Mouse (Mus musculus) MEL (cell line): ENCODE results near the gene Sik1. TPM values are rescaled to one million over a fixed set of nuclear protein-coding genes. Genes with fewer than 3 reads are reported as not detected.

Experiments
- DNase-seq: peaks from one replicate; pipeline ENCODE4 v3.0.0; 2011; ENCODE audit warnings: low read depth, low spot score
- H3K27ac ChIP-seq: 2 replicates; pipeline ENCODE4 v1.5.1; 2012; ENCODE audit warnings: low read depth, mild to moderate bottlenecking, control low read depth, low read length, moderate library complexity; ENCODE audit not compliant: control insufficient read depth
- H3K27me3 ChIP-seq, 2 experiments: fragments of 150-350 bp in 1 of 2; sonication (generic) in 1 of 2; 2 replicates each; pipeline ENCODE4 v1.6.1; 2012; ENCODE audit warnings: low read length in 2 of 2, mild to moderate bottlenecking in 2 of 2, improper control_type of control experiment in 1 of 2, moderate library complexity in 1 of 2; ENCODE audit not compliant: insufficient read depth in 2 of 2, control insufficient read depth in 1 of 2
- H3K36me3 ChIP-seq, 2 experiments: 2 replicates each; pipeline ENCODE4 v1.6.1; 2012 to 2014; ENCODE audit warnings: low read length in 2 of 2, improper control_type of control experiment in 1 of 2, inconsistent platforms in 1 of 2, mild to moderate bottlenecking in 1 of 2; ENCODE audit not compliant: insufficient read depth in 2 of 2, control insufficient read depth in 1 of 2
- H3K4me1 ChIP-seq, 2 experiments: fragments of 150-350 bp in 1 of 2; sonication (generic) in 1 of 2; 2 replicates each; pipeline ENCODE4 v1.6.1; 2012; ENCODE audit warnings: low read length in 2 of 2, improper control_type of control experiment in 1 of 2, mild to moderate bottlenecking in 1 of 2; ENCODE audit not compliant: insufficient read depth in 2 of 2, control insufficient read depth in 1 of 2
- H3K4me3 ChIP-seq, 2 experiments: fragments of 150-350 bp in 1 of 2; sonication (generic) in 1 of 2; 2 replicates each; pipeline ENCODE4 v1.5.1; 2012; ENCODE audit warnings: low read depth in 2 of 2, low read length in 2 of 2, mild to moderate bottlenecking in 2 of 2, moderate library complexity in 2 of 2, control low read depth in 1 of 2, improper control_type of control experiment in 1 of 2; ENCODE audit not compliant: control insufficient read depth in 1 of 2, insufficient read depth in 1 of 2
- H3K79me2 ChIP-seq: 2 replicates; pipeline ENCODE4 v1.6.1; 2012; ENCODE audit warnings: mild to moderate bottlenecking, low read length, moderate library complexity; ENCODE audit not compliant: control insufficient read depth, poor library complexity, insufficient read depth
- H3K9ac ChIP-seq: 2 replicates; pipeline ENCODE4 v1.6.1; 2012; ENCODE audit warnings: low read depth, mild to moderate bottlenecking, control low read depth, low read length, moderate library complexity; ENCODE audit not compliant: control insufficient read depth, poor library complexity, severe bottlenecking
- H3K9me3 ChIP-seq: fragments of 150-350 bp; sonication (generic); replicated peaks from 2 replicates; pipeline ENCODE4 v1.6.1; 2012; ENCODE audit warnings: mild to moderate bottlenecking, low read length, improper control_type of control experiment, moderate library complexity; ENCODE audit not compliant: insufficient read depth
- BHLHE40 ChIP-seq: IDR thresholded peaks from 2 replicates; pipeline ENCODE4 v1.6.1; 2012; ENCODE audit warnings: low read depth, mild to moderate bottlenecking, inconsistent platforms, low read length, improper control_type of control experiment, borderline replicate concordance
- CTCF ChIP-seq, 3 experiments: IDR thresholded peaks in 2 of 3; conservative IDR thresholded peaks in 1 of 3; 2 replicates each; pipeline ENCODE4 v1.5.1; 2011 to 2012; ENCODE audit warnings: low read length in 3 of 3, low read depth in 2 of 3, mild to moderate bottlenecking in 2 of 3, improper control_type of control experiment in 1 of 3, inconsistent platforms in 1 of 3, mixed read lengths in 1 of 3, moderate library complexity in 1 of 3; ENCODE audit not compliant: control insufficient read depth in 1 of 3, insufficient read depth in 1 of 3, poor library complexity in 1 of 3, severe bottlenecking in 1 of 3
- GABPA ChIP-seq: IDR thresholded peaks from 2 replicates; pipeline ENCODE4 v1.6.1; 2012; ENCODE audit warnings: low read depth, mild to moderate bottlenecking, inconsistent platforms, low read length, improper control_type of control experiment, moderate library complexity
- JUND ChIP-seq: IDR thresholded peaks from 2 replicates; pipeline ENCODE4 v1.6.1; 2011; ENCODE audit warnings: low read depth, mild to moderate bottlenecking, improper control_type of control experiment, low read length
- KAT2A ChIP-seq: conservative IDR thresholded peaks from 2 replicates; pipeline ENCODE4 v1.6.1; 2012; ENCODE audit warnings: low read depth, low read length, improper control_type of control experiment, inconsistent platforms
- MAX ChIP-seq: IDR thresholded peaks from 2 replicates; pipeline ENCODE4 v1.6.1; 2011; ENCODE audit warnings: low read length, improper control_type of control experiment
- MYC ChIP-seq: IDR thresholded peaks from 2 replicates; pipeline ENCODE4 v1.6.1; 2011; ENCODE audit warnings: low read depth, mild to moderate bottlenecking, low read length, improper control_type of control experiment, moderate library complexity
- NELFE ChIP-seq: IDR thresholded peaks from 2 replicates; pipeline ENCODE4 v1.6.1; 2011; ENCODE audit warnings: low read depth, low read length, improper control_type of control experiment
- POLR2AphosphoS2 ChIP-seq: IDR thresholded peaks from 2 replicates; pipeline ENCODE4 v1.6.1; 2011; ENCODE audit warnings: low read length, improper control_type of control experiment
- TBP ChIP-seq: IDR thresholded peaks from 2 replicates; pipeline ENCODE4 v1.8.0; 2011; ENCODE audit warnings: low read depth, low read length, improper control_type of control experiment
- UBTF ChIP-seq: IDR thresholded peaks from 2 replicates; pipeline ENCODE4 v1.6.1; 2012; ENCODE audit warnings: low read depth, mild to moderate bottlenecking, inconsistent platforms, low read length, improper control_type of control experiment, moderate library complexity, borderline replicate concordance; ENCODE audit not compliant: insufficient read depth
- USF2 ChIP-seq, 2 experiments: IDR thresholded peaks; 2 replicates each; pipeline ENCODE4 v1.6.1; 2011 to 2012; ENCODE audit warnings: improper control_type of control experiment in 2 of 2, low read length in 2 of 2, borderline replicate concordance in 1 of 2, inconsistent platforms in 1 of 2, low read depth in 1 of 2, mild to moderate bottlenecking in 1 of 2; ENCODE audit not compliant: insufficient read depth in 1 of 2
- ZMIZ1 ChIP-seq: IDR thresholded peaks from 2 replicates; pipeline ENCODE4 v1.6.1; 2012; ENCODE audit warnings: low read depth, mild to moderate bottlenecking, inconsistent platforms, low read length, improper control_type of control experiment, moderate library complexity
- polyA plus RNA-seq, 2 experiments: library from polyadenylated mRNA; stranded (reverse) in 1 of 2; unstranded in 1 of 2; fragments of >175 nt in 1 of 2; fragments of >200 nt in 1 of 2; gene quantifications; 2 replicates each; pipeline versions ENCODE4 v1.2.1 to v1.2.4; 2012; ENCODE audit warnings: low replicate concordance in 2 of 2, low read depth in 1 of 2; ENCODE audit not compliant: insufficient read length in 2 of 2, insufficient read depth in 1 of 2, missing spikeins in 1 of 2
- total RNA-seq: library from RNA; depleted of rRNA; stranded (reverse); fragments of 300-350 nt; gene quantifications from 2 replicates; pipeline ENCODE4 v1.2.3, GENCODE M21; 2012

Sik1 gene
- total and polyA plus RNA-seq, 3 experiments: 5.5 to 10.4 TPM; not detected in 1

DNA sequence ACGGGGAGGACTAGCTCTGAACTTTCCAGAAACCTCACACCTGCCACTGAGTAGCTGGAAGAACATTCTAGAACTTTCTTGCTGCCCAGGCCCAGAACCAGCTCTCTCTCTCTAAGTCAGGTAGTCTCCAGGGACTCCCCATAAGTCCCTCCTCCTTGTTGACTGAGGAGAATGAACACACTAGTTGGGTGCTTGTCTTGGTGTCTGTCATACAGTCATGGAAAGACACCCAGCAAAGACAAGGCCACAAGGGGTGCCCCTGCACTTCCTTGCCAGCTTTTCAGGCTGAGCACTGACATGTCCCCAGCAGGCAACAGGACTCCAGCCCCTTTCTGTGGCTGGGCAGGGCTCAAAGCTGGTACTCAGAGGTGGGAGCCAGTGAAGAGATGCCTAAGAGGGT is 37.8 kb downstream of the Sik1 start:
- no peaks in the 10 kb centered on the region for H3K4me1 ChIP-seq
- H3K27ac ChIP-seq: no peak overlapping the region
- H3K79me2 ChIP-seq: no peaks in the 10 kb centered on the region

GRCm38 (mm10) chr17:31817203-31817602 is 38.4 kb downstream of the Sik1 start:
- Histone ChIP-seq H3K36me3 (no peaks in the 10 kb centered on the region), H3K79me2 (no peaks in the 10 kb centered on the region)
- TF ChIP-seq MYC: no peak
- TF ChIP-seq, all 39 proteins: peak for 0
- no peaks in the 10 kb centered on the region for H3K9me3 ChIP-seq
- H3K27ac ChIP-seq: no peak overlapping the region
- H3K4me3 ChIP-seq: no peak overlapping the region
- H3K27me3 ChIP-seq: peaks cover 5% of the 10 kb centered on the region in 2 experiments; a peak in 3 of 4 replicates
- no peak for DNase-seq
- no peak overlapping the region for H3K9ac ChIP-seq
- no peaks in the 10 kb centered on the region for H3K4me1 ChIP-seq

More for the DNA sequence above, 37.8 kb downstream of the Sik1 start:
- no peak overlapping the region for H3K4me3 ChIP-seq
- no peak for TF ChIP-seq JUND
- TF ChIP-seq TBP: no peak
- TF ChIP-seq NELFE: no peak
- TF ChIP-seq ZMIZ1: no peak
- no peak for TF ChIP-seq BHLHE40
- TF ChIP-seq MAX: no peak
- TF ChIP-seq KAT2A: no peak
- TF ChIP-seq CTCF (IDR thresholded peaks at IDR 0.05 in 2 of 3, conservative IDR thresholded peaks at IDR 0.05 in 1 of 3; ENCODE audit: control insufficient read depth in 1 of 3, insufficient read depth in 1 of 3, low read depth in 2 of 3, low read length in 3 of 3, poor library complexity in 1 of 3, severe bottlenecking in 1 of 3): no peak
- no peak for TF ChIP-seq POLR2AphosphoS2
- TF ChIP-seq UBTF: no peak
- no peaks in the 10 kb centered on the region for H3K9me3 ChIP-seq
- peaks cover 1 to 3% of the 10 kb centered on the region in 2 experiments; a peak in 2 of 4 replicates for H3K27me3 ChIP-seq
- no peaks in the 10 kb centered on the region for H3K36me3 ChIP-seq
- no peak overlapping the region for H3K9ac ChIP-seq
- DNase-seq: no peak

DNA sequence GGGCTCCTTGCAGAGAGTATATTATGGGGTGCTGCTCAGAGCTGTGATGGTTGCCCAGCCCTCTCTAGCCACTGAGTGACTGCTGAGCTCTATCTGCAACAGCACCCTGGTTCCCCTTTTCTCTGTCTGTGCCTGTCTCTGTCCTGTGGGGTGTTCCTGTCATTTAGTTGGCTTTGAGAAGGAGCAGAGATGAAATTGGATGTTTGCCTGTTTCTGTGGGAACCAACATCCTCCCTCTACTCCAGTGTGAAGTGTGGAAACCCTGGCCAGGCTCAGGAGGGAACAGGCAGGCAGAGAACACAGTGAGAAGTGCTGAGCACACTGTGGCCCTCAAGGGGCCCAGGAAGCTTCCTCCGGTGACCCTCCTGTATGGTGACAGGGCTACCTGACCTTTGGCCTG is 40.8 kb downstream of the Sik1 start:
- Histone ChIP-seq H3K27ac (no peak overlapping the region), H3K4me3 (no peak overlapping the region), H3K36me3 (no peaks in the 10 kb centered on the region), H3K9ac (no peak overlapping the region), H3K9me3 (no peaks in the 10 kb centered on the region), H3K27me3 (peaks cover 5% of the 10 kb centered on the region in 2 experiments; a peak in 3 of 4 replicates), H3K4me1 (no peaks in the 10 kb centered on the region), H3K79me2 (no peaks in the 10 kb centered on the region)
- no peak for TF ChIP-seq USF2 (IDR thresholded peaks at IDR 0.05; ENCODE audit: borderline replicate concordance in 1 of 2, insufficient read depth in 1 of 2, low read depth in 1 of 2, low read length in 2 of 2)
- TF ChIP-seq BHLHE40: no peak
- TF ChIP-seq GABPA: no peak
- no peak for TF ChIP-seq CTCF (IDR thresholded peaks at IDR 0.05 in 2 of 3, conservative IDR thresholded peaks at IDR 0.05 in 1 of 3; ENCODE audit: control insufficient read depth in 1 of 3, insufficient read depth in 1 of 3, low read depth in 2 of 3, low read length in 3 of 3, poor library complexity in 1 of 3, severe bottlenecking in 1 of 3)
- peak; percentile 12 for DNase-seq
